ENCODE assay signal across 21 mouse cellular contexts in the genomic region with DNA sequence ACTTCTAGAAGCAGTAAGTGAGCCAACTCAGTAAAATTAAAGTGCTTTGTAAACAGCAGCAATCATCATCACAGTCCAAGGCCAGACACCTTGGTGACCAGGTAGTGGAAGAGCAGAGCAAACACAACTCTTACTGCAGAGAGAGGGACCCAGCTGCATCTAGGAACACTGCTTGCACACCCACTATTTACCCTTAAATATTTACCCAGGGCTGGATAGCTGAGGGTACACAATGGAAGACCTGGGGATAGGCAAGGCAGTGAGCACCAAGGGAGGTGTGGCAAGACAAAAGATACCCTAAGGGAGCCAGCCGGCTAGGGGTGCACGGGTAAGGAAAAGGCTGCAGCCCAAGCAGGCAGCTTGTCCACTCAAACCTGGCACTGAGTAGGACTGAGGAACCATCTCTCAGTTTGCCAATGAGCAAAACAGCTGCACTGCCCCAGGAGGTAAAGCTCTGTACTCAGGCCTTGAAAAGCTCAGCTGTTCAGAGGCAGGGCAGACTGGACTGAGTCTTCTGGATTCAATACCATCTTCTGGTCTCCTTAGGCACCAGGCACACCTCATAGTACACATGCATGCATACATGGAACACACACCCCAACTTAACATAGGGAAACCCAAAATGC. TPM values are rescaled to one million over a fixed set of nuclear protein-coding genes. Genes with fewer than 3 reads are reported as not detected.
DNase-seq lines count a peak whose midpoint lies in the region; ATAC-seq and TF ChIP-seq lines count a peak whose summit lies in the region.
"Had no signal": no experiment of that assay in that cellular context is flagged by ENCODE, and none has a peak within 500 bp of the region (broad histone marks: within the 10 kb centered on the region; RNA-seq: fewer than 3 reads in every experiment).

No protein-coding gene starts in this region.

- no peaks in the 10 kb centered on the region for H3K27me3 ChIP-seq in lung, embryonic 15.5 days
- H3K27me3 ChIP-seq in liver, embryonic 11.5 days (replicated peaks; ENCODE audit: control insufficient read depth, insufficient read depth, low read length), result no peaks in the 10 kb centered on the region
- no peaks in the 10 kb centered on the region for H3K27me3 ChIP-seq in liver, postnatal 0 days (ENCODE audit: insufficient read depth, low read length)
- H3K27me3 ChIP-seq in stomach, postnatal 0 days (ENCODE audit: control insufficient read depth, insufficient read depth, low read length), result no peaks in the 10 kb centered on the region
- H3K27me3 ChIP-seq: heart, embryonic 13.5 days; limb, embryonic 15.5 days; megakaryocyte, embryonic 14.5 days had no signal

- TF ChIP-seq CTCF in lung, adult 2 months (IDR thresholded peaks at IDR 0.05; ENCODE audit: insufficient read depth, low read length), result no peak
- TF ChIP-seq CTCF in liver, postnatal 0 days (IDR thresholded peaks at IDR 0.05; ENCODE audit: low read depth), result no peak
- no peak for TF ChIP-seq CTCF in stomach, postnatal 0 days (IDR thresholded peaks at IDR 0.05; ENCODE audit: low read depth)

- no peaks in the 10 kb centered on the region for H3K9me3 ChIP-seq in lung, embryonic 15.5 days
- no peaks in the 10 kb centered on the region for H3K9me3 ChIP-seq in liver, embryonic 11.5 days (ENCODE audit: control insufficient read depth, low read length)
- no peaks in the 10 kb centered on the region for H3K9me3 ChIP-seq in liver, postnatal 0 days (ENCODE audit: low read length)
- no peaks in the 10 kb centered on the region for H3K9me3 ChIP-seq in stomach, postnatal 0 days (ENCODE audit: control insufficient read depth, low read length)
- H3K9me3 ChIP-seq: heart, embryonic 13.5 days; limb, embryonic 15.5 days; megakaryocyte, embryonic 14.5 days had no signal

- H3K4me3 ChIP-seq in lung, embryonic 15.5 days, result no peak overlapping the region
- H3K4me3 ChIP-seq in lung, adult 2 months (replicated peaks; ENCODE audit: extremely low read depth, low read depth, low read length), result no peak overlapping the region
- no peak overlapping the region for H3K4me3 ChIP-seq in liver, embryonic 11.5 days (ENCODE audit: low read depth, low read length)
- H3K4me3 ChIP-seq in liver, postnatal 0 days (ENCODE audit: low read depth, low read length), result no peak overlapping the region
- no peak overlapping the region for H3K4me3 ChIP-seq in stomach, postnatal 0 days (ENCODE audit: low read depth, low read length)
- H3K4me3 ChIP-seq: heart, embryonic 13.5 days; limb, embryonic 15.5 days; megakaryocyte, embryonic 14.5 days had no signal

- 0 out of 2 replicates have a peak, but pooled peaks cover 2% of the 10 kb centered on the region for H3K36me3 ChIP-seq in lung, embryonic 15.5 days
- no peaks in the 10 kb centered on the region for H3K36me3 ChIP-seq in liver, embryonic 11.5 days (ENCODE audit: control insufficient read depth, insufficient read depth, low read length)
- no peaks in the 10 kb centered on the region; the same call in 1 of the 2 replicates for H3K36me3 ChIP-seq in liver, postnatal 0 days (replicated peaks; ENCODE audit: insufficient read depth, low read length)
- no peaks in the 10 kb centered on the region for H3K36me3 ChIP-seq in stomach, postnatal 0 days (ENCODE audit: control insufficient read depth, insufficient read depth, low read length)

- no peak overlapping the region for H3K4me2 ChIP-seq in lung, embryonic 15.5 days
- H3K4me2 ChIP-seq in liver, embryonic 11.5 days, result 0 out of 2 replicates have a peak overlapping the region, but pooled peaks have one; percentile 24
- 0 out of 2 replicates have a peak overlapping the region, but pooled peaks have one; percentile 9 for H3K4me2 ChIP-seq in liver, postnatal 0 days (ENCODE audit: low read depth, low read length)
- no peak overlapping the region for H3K4me2 ChIP-seq in stomach, postnatal 0 days (replicated peaks; ENCODE audit: low read depth)
- H3K4me2 ChIP-seq: heart, embryonic 13.5 days; limb, embryonic 15.5 days had no signal

- no peak overlapping the region for H3K9ac ChIP-seq in lung, embryonic 15.5 days
- no peak overlapping the region for H3K9ac ChIP-seq in liver, embryonic 11.5 days (ENCODE audit: low read depth, low read length)
- H3K9ac ChIP-seq in liver, postnatal 0 days (replicated peaks), result no peak overlapping the region
- H3K9ac ChIP-seq in stomach, postnatal 0 days (ENCODE audit: low read length), result no peak overlapping the region
- H3K9ac ChIP-seq: forebrain, postnatal 0 days; heart, embryonic 13.5 days; limb, embryonic 15.5 days had no signal

- no peak for TF ChIP-seq EP300 in liver, postnatal 0 days (IDR thresholded peaks at IDR 0.05; ENCODE audit: low read depth)
- no peak for TF ChIP-seq EP300 in stomach, postnatal 0 days (optimal IDR thresholded peaks at IDR 0.05)

- TF ChIP-seq POLR2A in lung, adult 2 months (IDR thresholded peaks at IDR 0.05; ENCODE audit: borderline replicate concordance, extremely low read depth, low read depth, low read length), result no peak

- H3K4me1 ChIP-seq in lung, embryonic 15.5 days, result peaks cover 35% of the 10 kb centered on the region
- H3K4me1 ChIP-seq in lung, adult 2 months (ENCODE audit: control insufficient read depth, insufficient read depth, low read length), result peaks cover 18% of the 10 kb centered on the region
- H3K4me1 ChIP-seq in liver, embryonic 11.5 days (replicated peaks; ENCODE audit: control insufficient read depth, insufficient read depth, low read length), result peaks cover 18% of the 10 kb centered on the region
- peaks cover 46% of the 10 kb centered on the region for H3K4me1 ChIP-seq in liver, postnatal 0 days (ENCODE audit: insufficient read depth)
- peaks cover 3% of the 10 kb centered on the region; the same call in 1 of the 2 replicates for H3K4me1 ChIP-seq in stomach, postnatal 0 days (replicated peaks; ENCODE audit: control insufficient read depth, insufficient read depth)

- DNase-seq in lung, adult 2 months, result no peak
- no peak for DNase-seq in liver, embryonic 11.5 days (ENCODE audit: low spot score)
- no peak for DNase-seq in liver, postnatal 0 days
- peak; percentile 54 for DNase-seq in stomach, postnatal 0 days (ENCODE audit: low spot score)
- no peak for DNase-seq in urinary bladder, postnatal 14 days (ENCODE audit: low spot score)
- DNase-seq: adrenal gland, adult 2 months; cerebellum, postnatal 10 days; forebrain, postnatal 0 days; heart, adult 18-20 months; kidney, adult 2 months; kidney, postnatal 10 days; layer of hippocampus, postnatal 36 days; right cerebral cortex, postnatal 14 days; thymus, postnatal 14 days had no signal

- WGBS in lung, embryonic 15.5 days, result 59% methylated on average over 2 of the region's 2 CpGs
- 58% methylated on average over 2 of the region's 2 CpGs for WGBS in lung, adult 2 months
- 64% methylated on average over 2 of the region's 2 CpGs for WGBS in liver, embryonic 11.5 days
- WGBS in liver, postnatal 0 days (ENCODE audit: insufficient replicate concordance), result 61% methylated on average over 2 of the region's 2 CpGs
- 53% methylated on average over 2 of the region's 2 CpGs for WGBS in stomach, postnatal 0 days

- peak overlapping the region; percentile 41 for H3K27ac ChIP-seq in lung, embryonic 15.5 days
- no peak overlapping the region for H3K27ac ChIP-seq in liver, embryonic 11.5 days (ENCODE audit: low read depth, low read length)
- H3K27ac ChIP-seq in liver, postnatal 0 days (ENCODE audit: low read depth), result peak overlapping the region; percentile 22; the same call in 1 of the 2 replicates
- H3K27ac ChIP-seq in stomach, postnatal 0 days (replicated peaks), result 0 out of 2 replicates have a peak overlapping the region, but pooled peaks have one; percentile 18
- H3K27ac ChIP-seq: heart, embryonic 13.5 days; limb, embryonic 15.5 days had no signal

- ATAC-seq in lung, embryonic 15.5 days (ENCODE audit: borderline replicate concordance, extremely low read depth, low FRiP score, low TSS enrichment), result 0 out of 2 replicates have a peak, but pooled peaks have one; percentile 43
- ATAC-seq in liver, embryonic 11.5 days (replicated peaks; ENCODE audit: low FRiP score), result peak; percentile 38; the same call in 1 of the 2 replicates
- ATAC-seq in liver, postnatal 0 days, result peak; percentile 63
- peak; percentile 71 for ATAC-seq in stomach, postnatal 0 days (ENCODE audit: low FRiP score, low TSS enrichment)
- no peak for ATAC-seq in frontal cortex, adult (ENCODE audit: low TSS enrichment)
- ATAC-seq: forebrain, postnatal 0 days; hindbrain, embryonic 16.5 days; midbrain, embryonic 16.5 days had no signal

RNA-seq across cellular contexts. Expression of a gene that starts 15.4 kb away (rescaled TPM):
- polyA plus RNA-seq in lung, embryonic 15.5 days (2015; fragmentation: Nextera tagmentation; extraction: Ambion mirVana), result 23.8 and 24.8 TPM in 2 replicates
- polyA plus RNA-seq in lung, adult 2 months (2012; rRNA removed), result 113 and 121 TPM in 2 replicates
- polyA plus RNA-seq in liver, embryonic 11.5 days (2014; fragmentation: Nextera tagmentation; extraction: Ambion mirVana), result 2.9 and 3.1 TPM in 2 replicates
- 8.1 and 8.3 TPM in 2 replicates for polyA plus RNA-seq in liver, postnatal 0 days (2015; fragmentation: Nextera tagmentation; extraction: Ambion mirVana)
- 16.5 and 21.2 TPM in 2 replicates for polyA plus RNA-seq in stomach, postnatal 0 days (2015; fragmentation: Nextera tagmentation; extraction: Ambion mirVana)

RNA-seq across cellular contexts. Expression of a gene that starts 29.6 kb away (rescaled TPM):
- 0.50 and 0.54 TPM in 2 replicates for polyA plus RNA-seq in lung, embryonic 15.5 days (2015; fragmentation: Nextera tagmentation; extraction: Ambion mirVana)
- polyA plus RNA-seq in lung, adult 2 months (2012; rRNA removed), result 4.3 and 5.0 TPM in 2 replicates
- 2.3 and 2.4 TPM in 2 replicates for polyA plus RNA-seq in liver, embryonic 11.5 days (2014; fragmentation: Nextera tagmentation; extraction: Ambion mirVana)
- 0.89 and 1.2 TPM in 2 replicates for polyA plus RNA-seq in liver, postnatal 0 days (2015; fragmentation: Nextera tagmentation; extraction: Ambion mirVana)
- polyA plus RNA-seq in stomach, postnatal 0 days (2015; fragmentation: Nextera tagmentation; extraction: Ambion mirVana), result 3.7 and 5.0 TPM in 2 replicates

RNA-seq across cellular contexts. Expression of a gene that starts 29.8 kb away (rescaled TPM):
- polyA plus RNA-seq in lung, embryonic 15.5 days (2015; fragmentation: Nextera tagmentation; extraction: Ambion mirVana), result 0.20 TPM in 1 of 2 replicates, not detected in the other
- 0.62 and 17.3 TPM in 2 replicates for polyA plus RNA-seq in lung, adult 2 months (2012; rRNA removed)
- polyA plus RNA-seq in liver, embryonic 11.5 days (2014; fragmentation: Nextera tagmentation; extraction: Ambion mirVana), result not detected in 2 replicates
- polyA plus RNA-seq in liver, postnatal 0 days (2015; fragmentation: Nextera tagmentation; extraction: Ambion mirVana), result not detected in 2 replicates
- 30.8 and 33.0 TPM in 2 replicates for polyA plus RNA-seq in stomach, postnatal 0 days (2015; fragmentation: Nextera tagmentation; extraction: Ambion mirVana)
- polyA plus RNA-seq: heart, embryonic 13.5 days had no signal

RNA-seq across cellular contexts. Expression of a gene that starts 29.9 kb away (rescaled TPM):
- polyA plus RNA-seq in lung, embryonic 15.5 days (2015; fragmentation: Nextera tagmentation; extraction: Ambion mirVana), result 164 and 183 TPM in 2 replicates
- 99.2 and 132 TPM in 2 replicates for polyA plus RNA-seq in lung, adult 2 months (2012; rRNA removed)
- polyA plus RNA-seq in liver, embryonic 11.5 days (2014; fragmentation: Nextera tagmentation; extraction: Ambion mirVana), result 133 and 142 TPM in 2 replicates
- polyA plus RNA-seq in liver, postnatal 0 days (2015; fragmentation: Nextera tagmentation; extraction: Ambion mirVana), result 61.7 and 66.9 TPM in 2 replicates
- polyA plus RNA-seq in stomach, postnatal 0 days (2015; fragmentation: Nextera tagmentation; extraction: Ambion mirVana), result 108 and 114 TPM in 2 replicates

RNA-seq across cellular contexts. Expression of a gene that starts 39.3 kb away (rescaled TPM):
- 97.8 and 103 TPM in 2 replicates for polyA plus RNA-seq in lung, embryonic 15.5 days (2015; fragmentation: Nextera tagmentation; extraction: Ambion mirVana)
- polyA plus RNA-seq in lung, adult 2 months (2012; rRNA removed), result 63.1 and 93.4 TPM in 2 replicates
- polyA plus RNA-seq in liver, embryonic 11.5 days (2014; fragmentation: Nextera tagmentation; extraction: Ambion mirVana), result 97.4 and 108 TPM in 2 replicates
- 51.6 and 52.5 TPM in 2 replicates for polyA plus RNA-seq in liver, postnatal 0 days (2015; fragmentation: Nextera tagmentation; extraction: Ambion mirVana)
- polyA plus RNA-seq in stomach, postnatal 0 days (2015; fragmentation: Nextera tagmentation; extraction: Ambion mirVana), result 113 and 123 TPM in 2 replicates

Comparison
In these comparisons a context has a peak if more than half of its experiments do, and no peak if none do; other contexts are left out.
1. H3K4me2 ChIP-seq: peak in liver, embryonic 11.5 days (single experiment) and liver, postnatal 0 days (single experiment); none in lung, embryonic 15.5 days (single experiment) and stomach, postnatal 0 days (single experiment).